Mouse (Mus musculus): Measurements from ENCODE around the gene Lyst. TPM values are rescaled to one million over a fixed set of nuclear protein-coding genes. Genes with fewer than 3 reads are reported as not detected.

Lyst gene
- polyA plus RNA-seq, 1 experiment from 2014 or later = 1.1 TPM

DNA sequence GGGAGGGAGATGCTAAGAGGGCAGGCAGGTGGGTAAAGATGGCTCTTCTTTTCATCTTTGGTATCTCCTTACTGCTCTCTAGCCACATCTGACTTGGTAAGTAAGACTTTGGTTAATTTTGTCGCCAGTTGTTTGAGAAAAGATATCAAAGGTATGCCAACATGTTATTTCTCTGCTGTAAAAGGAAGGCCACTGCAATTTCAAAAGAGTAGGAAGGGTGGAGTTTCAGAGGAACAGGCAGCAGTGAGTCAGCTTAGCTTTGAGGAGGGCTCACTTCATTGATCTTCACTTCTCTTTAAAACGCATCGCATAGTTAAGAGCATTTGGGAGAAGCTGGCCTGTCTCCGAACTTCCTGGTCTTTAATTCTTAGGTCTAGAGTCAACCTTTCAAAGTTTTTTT is 8.2 kb upstream of the Lyst start:
- no peak overlapping the region for H3K4me2 ChIP-seq (replicated peaks; ENCODE audit: low read depth)
- 78% methylated on average over 4 of the region's 4 CpGs for WGBS
- no peaks in the 10 kb centered on the region for H3K36me3 ChIP-seq (ENCODE audit: control insufficient read depth, insufficient read depth)
- ATAC-seq = no peak
- H3K9ac ChIP-seq (ENCODE audit: low read depth, low read length) = no peak overlapping the region
- H3K4me1 ChIP-seq (replicated peaks; ENCODE audit: control insufficient read depth, insufficient read depth, low read length) = no peaks in the 10 kb centered on the region
- no peak overlapping the region for H3K27ac ChIP-seq (ENCODE audit: low read depth, low read length)
- H3K4me3 ChIP-seq (ENCODE audit: low read depth, low read length) = no peak overlapping the region
- no peaks in the 10 kb centered on the region for H3K9me3 ChIP-seq (ENCODE audit: control insufficient read depth)
- H3K27me3 ChIP-seq (replicated peaks; ENCODE audit: control insufficient read depth, insufficient read depth, low read length) = no peaks in the 10 kb centered on the region
- TF ChIP-seq CTCF (IDR thresholded peaks at IDR 0.05; ENCODE audit: low read depth) = no peak

DNA sequence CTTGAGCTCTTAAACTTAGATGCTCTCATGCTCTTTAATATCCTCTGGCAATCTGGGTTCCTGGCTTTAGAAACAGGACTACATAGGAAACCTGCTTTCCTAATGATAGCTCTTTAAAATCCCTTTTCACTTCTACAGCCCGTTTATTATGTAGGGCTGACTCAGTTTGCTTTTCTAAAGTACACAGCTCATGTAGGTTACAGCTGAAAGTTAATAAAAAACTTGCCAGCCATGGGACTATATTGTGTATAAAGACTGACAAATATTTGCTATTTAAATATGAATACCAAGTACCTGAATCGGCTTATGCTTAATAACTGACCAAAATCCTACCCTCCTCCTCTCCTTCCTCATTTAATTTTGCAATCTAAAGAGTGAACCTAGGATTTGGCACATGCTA is 6.7 kb upstream of the Lyst start:
- TF ChIP-seq CTCF (IDR thresholded peaks at IDR 0.05; ENCODE audit: low read depth) = no peak
- no peak for ATAC-seq

DNA sequence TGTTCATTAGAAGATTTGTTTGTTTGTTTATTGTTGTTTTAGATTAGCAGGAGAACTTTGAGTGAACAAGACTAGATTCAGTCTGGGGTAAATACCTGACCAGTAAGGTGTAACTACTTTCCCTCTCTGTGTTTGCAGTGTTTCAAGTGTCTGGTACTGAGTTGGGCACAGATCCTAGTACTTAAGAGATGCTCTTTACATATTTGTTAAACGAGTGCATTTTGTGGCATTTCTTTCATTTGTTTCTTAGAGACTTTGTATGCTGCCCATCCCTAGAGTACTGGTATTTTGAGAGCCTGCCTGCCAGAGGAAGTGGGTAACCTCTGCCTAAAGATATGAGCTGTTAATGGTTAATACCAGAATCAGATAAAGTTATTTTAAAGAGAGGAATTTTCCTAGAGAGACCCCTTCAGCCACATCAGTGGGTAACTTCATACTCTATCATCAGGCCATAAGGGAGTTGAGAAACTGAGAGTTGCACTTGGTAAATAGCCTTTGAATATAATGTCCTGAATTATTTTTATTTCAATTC is 2.5 kb upstream of the Lyst start:
- H3K9me3 ChIP-seq (ENCODE audit: control insufficient read depth) = no peaks in the 10 kb centered on the region
- TF ChIP-seq CTCF (IDR thresholded peaks at IDR 0.05; ENCODE audit: low read depth) = no peak
- WGBS = 39% methylated on average over 1 of the region's 1 CpGs
- ATAC-seq = no peak
- no peak overlapping the region for H3K4me3 ChIP-seq (ENCODE audit: low read depth, low read length)
- H3K4me2 ChIP-seq (replicated peaks; ENCODE audit: low read depth) = no peak overlapping the region
- H3K36me3 ChIP-seq (ENCODE audit: control insufficient read depth, insufficient read depth) = no peaks in the 10 kb centered on the region
- H3K9ac ChIP-seq (ENCODE audit: low read depth, low read length) = no peak overlapping the region
- H3K4me1 ChIP-seq (replicated peaks; ENCODE audit: control insufficient read depth, insufficient read depth, low read length) = peaks cover 6% of the 10 kb centered on the region; the same call in 1 of the 2 replicates
- H3K27ac ChIP-seq (ENCODE audit: low read depth, low read length) = no peak overlapping the region
- H3K27me3 ChIP-seq (replicated peaks; ENCODE audit: control insufficient read depth, insufficient read depth, low read length) = no peaks in the 10 kb centered on the region

More for the DNA sequence above, 6.7 kb upstream of the Lyst start:
- no peaks in the 10 kb centered on the region for H3K27me3 ChIP-seq (replicated peaks; ENCODE audit: control insufficient read depth, insufficient read depth, low read length)
- 32% methylated on average over 2 of the region's 2 CpGs for WGBS
- H3K4me2 ChIP-seq (replicated peaks; ENCODE audit: low read depth) = no peak overlapping the region
- H3K4me1 ChIP-seq (replicated peaks; ENCODE audit: control insufficient read depth, insufficient read depth, low read length) = no peaks in the 10 kb centered on the region
- H3K4me3 ChIP-seq (ENCODE audit: low read depth, low read length) = no peak overlapping the region
- H3K9me3 ChIP-seq (ENCODE audit: control insufficient read depth) = no peaks in the 10 kb centered on the region
- no peak overlapping the region for H3K9ac ChIP-seq (ENCODE audit: low read depth, low read length)
- H3K36me3 ChIP-seq (ENCODE audit: control insufficient read depth, insufficient read depth) = no peaks in the 10 kb centered on the region
- H3K27ac ChIP-seq (ENCODE audit: low read depth, low read length) = no peak overlapping the region

DNA sequence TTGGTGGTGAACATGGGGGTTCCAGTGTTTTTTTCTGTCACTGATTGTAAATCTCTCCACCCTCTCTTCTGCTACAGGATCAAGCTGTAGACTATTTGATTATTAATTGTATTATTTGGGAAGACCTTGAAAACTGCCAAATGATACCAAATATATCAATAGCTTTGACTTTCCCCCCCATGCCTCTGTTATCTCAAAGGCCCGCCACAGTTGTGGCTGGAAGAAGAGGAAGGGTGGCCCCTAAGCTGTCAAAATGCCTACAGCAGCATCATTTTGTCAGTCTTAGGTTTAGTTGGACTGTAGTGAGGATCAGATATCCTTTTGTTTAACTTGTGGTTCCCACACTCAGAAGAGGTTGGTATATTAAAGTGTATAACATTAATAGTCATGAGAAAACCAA is 1.7 kb upstream of the Lyst start:
- no peak overlapping the region for H3K27ac ChIP-seq (ENCODE audit: low read depth, low read length)
- no peak overlapping the region for H3K4me2 ChIP-seq (replicated peaks; ENCODE audit: low read depth)
- H3K9me3 ChIP-seq (ENCODE audit: control insufficient read depth) = no peaks in the 10 kb centered on the region
- no peaks in the 10 kb centered on the region for H3K36me3 ChIP-seq (ENCODE audit: control insufficient read depth, insufficient read depth)
- H3K9ac ChIP-seq (ENCODE audit: low read depth, low read length) = no peak overlapping the region
- H3K4me3 ChIP-seq (ENCODE audit: low read depth, low read length) = no peak overlapping the region
- H3K4me1 ChIP-seq (replicated peaks; ENCODE audit: control insufficient read depth, insufficient read depth, low read length) = peaks cover 6% of the 10 kb centered on the region; the same call in 1 of the 2 replicates
- H3K27me3 ChIP-seq (replicated peaks; ENCODE audit: control insufficient read depth, insufficient read depth, low read length) = no peaks in the 10 kb centered on the region
- no peak for ATAC-seq
- TF ChIP-seq CTCF (IDR thresholded peaks at IDR 0.05; ENCODE audit: low read depth) = no peak
- WGBS = 81% methylated on average over 1 of the region's 1 CpGs

DNA sequence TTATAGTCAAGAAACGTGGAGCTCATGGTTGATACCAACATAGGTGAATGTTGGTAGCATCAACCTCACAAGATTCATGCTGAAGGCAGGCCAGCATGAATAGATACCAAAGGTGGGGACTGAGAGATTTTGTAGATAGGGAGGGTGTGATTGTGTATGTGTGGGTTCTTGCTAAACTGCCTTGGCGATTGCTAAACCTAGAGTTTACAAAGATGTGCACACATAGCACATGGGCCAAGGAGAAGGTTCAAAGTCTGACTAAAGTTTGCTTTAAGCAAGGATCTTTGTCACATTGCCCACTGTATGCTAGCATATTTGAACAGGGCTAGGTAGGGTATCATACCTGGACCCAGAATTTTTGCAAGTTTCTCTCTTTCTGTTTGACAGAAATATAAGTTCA is 1.2 kb upstream of the Lyst start:
- H3K4me1 ChIP-seq (replicated peaks; ENCODE audit: control insufficient read depth, insufficient read depth, low read length) = peaks cover 6% of the 10 kb centered on the region; the same call in 1 of the 2 replicates
- no peaks in the 10 kb centered on the region for H3K27me3 ChIP-seq (replicated peaks; ENCODE audit: control insufficient read depth, insufficient read depth, low read length)
- no peak overlapping the region for H3K27ac ChIP-seq (ENCODE audit: low read depth, low read length)
- no peak overlapping the region for H3K9ac ChIP-seq (ENCODE audit: low read depth, low read length)
- no peak overlapping the region for H3K4me2 ChIP-seq (replicated peaks; ENCODE audit: low read depth)
- H3K9me3 ChIP-seq (ENCODE audit: control insufficient read depth) = no peaks in the 10 kb centered on the region
- TF ChIP-seq CTCF (IDR thresholded peaks at IDR 0.05; ENCODE audit: low read depth) = no peak
- no peak for ATAC-seq
- no peaks in the 10 kb centered on the region for H3K36me3 ChIP-seq (ENCODE audit: control insufficient read depth, insufficient read depth)
- H3K4me3 ChIP-seq (ENCODE audit: low read depth, low read length) = no peak overlapping the region
- 78% methylated on average over 2 of the region's 2 CpGs for WGBS

DNA sequence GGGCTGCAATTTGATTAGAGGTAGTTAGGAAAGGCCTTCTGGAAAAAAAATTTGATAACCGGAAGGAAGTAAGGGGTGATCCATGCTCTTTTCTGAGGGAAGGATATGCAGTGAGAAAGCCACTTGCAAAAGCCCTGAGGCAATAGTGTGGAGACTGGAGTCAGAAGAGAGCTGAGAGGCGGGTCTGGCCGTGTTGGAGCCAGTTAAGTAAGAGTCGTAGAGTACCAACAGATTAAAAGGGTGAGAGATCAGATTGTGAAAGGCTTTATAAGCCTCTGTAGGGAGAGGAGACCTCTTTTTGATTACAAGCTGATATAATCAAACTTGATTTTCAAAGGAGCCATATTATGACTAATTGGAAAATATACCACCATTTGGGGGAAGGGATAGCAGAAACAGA is 1.7 kb downstream of the Lyst start:
- Histone ChIP-seq H3K4me1 (replicated peaks; ENCODE audit: control insufficient read depth, insufficient read depth, low read length) (peaks cover 6% of the 10 kb centered on the region; the same call in 1 of the 2 replicates), H3K9me3 (ENCODE audit: control insufficient read depth) (no peaks in the 10 kb centered on the region), H3K36me3 (ENCODE audit: control insufficient read depth, insufficient read depth) (no peaks in the 10 kb centered on the region), H3K27me3 (replicated peaks; ENCODE audit: control insufficient read depth, insufficient read depth, low read length) (no peaks in the 10 kb centered on the region), H3K4me3 (ENCODE audit: low read depth, low read length) (no peak overlapping the region), H3K4me2 (replicated peaks; ENCODE audit: low read depth) (no peak overlapping the region), H3K9ac (ENCODE audit: low read depth, low read length) (no peak overlapping the region), H3K27ac (ENCODE audit: low read depth, low read length) (no peak overlapping the region)
- WGBS = 53% methylated on average over 4 of the region's 4 CpGs
- TF ChIP-seq CTCF (IDR thresholded peaks at IDR 0.05; ENCODE audit: low read depth) = no peak
- no peak for ATAC-seq
